In genomic region chr8:123041774-123042105, GRCm38 (mm10) we compare ENCODE assay signal across 8 mouse cellular contexts. TPM values are rescaled to one million over a fixed set of nuclear protein-coding genes. Genes with fewer than 3 reads are reported as not detected.
DNase-seq lines count a peak whose midpoint lies in the region; ATAC-seq and TF ChIP-seq lines count a peak whose summit lies in the region.

No protein-coding gene starts in this region.

- ATAC-seq in hindbrain, embryonic 13.5 days (ENCODE audit: low FRiP score): peak; percentile 7; the same call in 1 of the 2 replicates
- ATAC-seq in midbrain, embryonic 15.5 days (replicated peaks): peak; percentile 7; the same call in 1 of the 2 replicates
- no peak for ATAC-seq in monocyte, adult 5-6 weeks (replicated peaks; ENCODE audit: insufficient number of reproducible peaks, low FRiP score, low TSS enrichment, poor library complexity, severe bottlenecking)

- H3K9ac ChIP-seq in hindbrain, embryonic 13.5 days: peak overlapping the region; percentile 100
- peak overlapping the region; percentile 98 for H3K9ac ChIP-seq in midbrain, embryonic 15.5 days

- TF ChIP-seq CTCF in kidney, adult 2 months (conservative IDR thresholded peaks at IDR 0.05; ENCODE audit: insufficient read depth, insufficient read length, low read depth, low read length): no peak
- TF ChIP-seq CTCF in bone marrow, adult 2 months (IDR thresholded peaks at IDR 0.05; ENCODE audit: control insufficient read depth, insufficient read depth, low read length): no peak

- WGBS in kidney, adult 2 months: under 1% methylated on average over 60 of the region's 60 CpGs
- WGBS in bone marrow, adult 2 months: under 1% methylated on average over 60 of the region's 60 CpGs
- under 1% methylated on average over 40 of the region's 60 CpGs for WGBS in hindbrain, embryonic 13.5 days
- WGBS in midbrain, embryonic 15.5 days: under 1% methylated on average over 55 of the region's 60 CpGs

- no peaks in the 10 kb centered on the region for H3K27me3 ChIP-seq in kidney, adult 2 months (replicated peaks; ENCODE audit: control insufficient read depth, insufficient read depth, low read length)
- H3K27me3 ChIP-seq in hindbrain, embryonic 13.5 days: no peaks in the 10 kb centered on the region
- H3K27me3 ChIP-seq in midbrain, embryonic 15.5 days (replicated peaks): no peaks in the 10 kb centered on the region

- peaks cover 19% of the 10 kb centered on the region for H3K4me1 ChIP-seq in kidney, adult 2 months (ENCODE audit: control insufficient read depth, insufficient read depth, low read length)
- peaks cover 11% of the 10 kb centered on the region for H3K4me1 ChIP-seq in bone marrow, adult 2 months (ENCODE audit: control insufficient read depth, insufficient read depth, low read length)
- H3K4me1 ChIP-seq in hindbrain, embryonic 13.5 days (replicated peaks): peaks cover 49% of the 10 kb centered on the region
- H3K4me1 ChIP-seq in midbrain, embryonic 15.5 days: peaks cover 42% of the 10 kb centered on the region

- no peaks in the 10 kb centered on the region for H3K9me3 ChIP-seq in hindbrain, embryonic 13.5 days
- no peaks in the 10 kb centered on the region for H3K9me3 ChIP-seq in midbrain, embryonic 15.5 days

- H3K4me3 ChIP-seq in kidney, adult 2 months (ENCODE audit: insufficient read depth, low read depth, low read length): peak overlapping the region; percentile 71
- H3K4me3 ChIP-seq in bone marrow, adult 2 months (replicated peaks; ENCODE audit: control insufficient read depth, low read depth, low read length): peak overlapping the region; percentile 78
- H3K4me3 ChIP-seq in hindbrain, embryonic 13.5 days: peak overlapping the region; percentile 100
- H3K4me3 ChIP-seq in midbrain, embryonic 15.5 days: peak overlapping the region; percentile 93

- DNase-seq in kidney, adult 2 months: no peak
- no peak for DNase-seq in kidney, adult 9 months
- no peak for DNase-seq in kidney, postnatal 14 days
- DNase-seq in layer of hippocampus, postnatal 10 days (ENCODE audit: low spot score in 2 of 2): no peak

- H3K36me3 ChIP-seq in kidney, adult 2 months (ENCODE audit: control insufficient read depth, insufficient read depth, low read length): no peaks in the 10 kb centered on the region
- no peaks in the 10 kb centered on the region; the same call in 1 of the 2 replicates for H3K36me3 ChIP-seq in hindbrain, embryonic 13.5 days
- no peaks in the 10 kb centered on the region; the same call in 1 of the 2 replicates for H3K36me3 ChIP-seq in midbrain, embryonic 15.5 days (replicated peaks)

- H3K27ac ChIP-seq in kidney, adult 2 months (ENCODE audit: insufficient read depth, low read depth, low read length): peak overlapping the region; percentile 36; the same call in 1 of the 2 replicates
- peak overlapping the region; percentile 98 for H3K27ac ChIP-seq in bone marrow, adult 2 months (ENCODE audit: control insufficient read depth, insufficient read depth, low read depth, low read length, poor library complexity)
- H3K27ac ChIP-seq in hindbrain, embryonic 13.5 days: peak overlapping the region; percentile 97
- peak overlapping the region; percentile 95 for H3K27ac ChIP-seq in midbrain, embryonic 15.5 days

- peak overlapping the region; percentile 71 for H3K4me2 ChIP-seq in hindbrain, embryonic 13.5 days
- peak overlapping the region; percentile 70 for H3K4me2 ChIP-seq in midbrain, embryonic 15.5 days

- TF ChIP-seq POLR2A in kidney, adult 2 months (IDR thresholded peaks at IDR 0.05; ENCODE audit: low read depth, low read length): no peak
- TF ChIP-seq POLR2A in bone marrow, adult 2 months (IDR thresholded peaks at IDR 0.05; ENCODE audit: borderline replicate concordance, control insufficient read depth, low read depth, low read length): no peak

RNA-seq across cellular contexts. Expression of gene Ankrd11, which starts 0.3 kb away (rescaled TPM):
- 32.7 and 36.1 TPM in 2 replicates for polyA plus RNA-seq in kidney, adult 2 months (2012; rRNA removed)
- 38.1 and 78.7 TPM in 2 replicates for polyA plus RNA-seq in bone marrow, adult 2 months (2011; ENCODE audit: insufficient read depth, insufficient read length, low replicate concordance, missing spikeins)
- polyA plus RNA-seq in hindbrain, embryonic 13.5 days (2015; fragmentation: Nextera tagmentation; extraction: Ambion mirVana): 29.9 and 30.7 TPM in 2 replicates
- polyA plus RNA-seq in midbrain, embryonic 15.5 days (2015; fragmentation: Nextera tagmentation; extraction: Ambion mirVana): 69.4 and 71.7 TPM in 2 replicates
- total RNA-seq in monocyte, adult 5-6 weeks (2017): 160 to 261 TPM (median 161 TPM) in 3 replicates
- 100 to 1,000 TPM; 147 to 160 TPM for total RNA-seq in layer of hippocampus, postnatal 10 days (2021)

RNA-seq across cellular contexts. Expression of gene Spg7, which starts 21.0 kb away (rescaled TPM):
- polyA plus RNA-seq in kidney, adult 2 months (2012; rRNA removed): 137 and 150 TPM in 2 replicates
- 66.1 and 74.6 TPM in 2 replicates for polyA plus RNA-seq in bone marrow, adult 2 months (2011; ENCODE audit: insufficient read depth, insufficient read length, low replicate concordance, missing spikeins)
- polyA plus RNA-seq in hindbrain, embryonic 13.5 days (2015; fragmentation: Nextera tagmentation; extraction: Ambion mirVana): 45.9 and 48.7 TPM in 2 replicates
- polyA plus RNA-seq in midbrain, embryonic 15.5 days (2015; fragmentation: Nextera tagmentation; extraction: Ambion mirVana): 48.7 and 49.0 TPM in 2 replicates
- total RNA-seq in monocyte, adult 5-6 weeks (2017): 42.5 to 63.1 TPM (median 50.2 TPM) in 3 replicates
- total RNA-seq in layer of hippocampus, postnatal 10 days (2021): 10 to 100 TPM; 65.8 to 75.5 TPM

Comparison
In these comparisons a context has a peak if more than half of its experiments do, and no peak if none do; other contexts are left out.
1. H3K27ac ChIP-seq: peak in every context shown above with its lines; median percentile 98 in bone marrow, adult 2 months; 97 in hindbrain, embryonic 13.5 days; 95 in midbrain, embryonic 15.5 days; 36 in kidney, adult 2 months.